Mouse (Mus musculus) stomach, postnatal 0 days (tissue): ENCODE measurements around the gene Tgds. TPM values are rescaled to one million over a fixed set of nuclear protein-coding genes. Genes with fewer than 3 reads are reported as not detected.
A peak's percentile ranks its signal among the peaks of the same experiment; 100 is the strongest.

Source experiments
- ATAC-seq: fragments of 200-750 bp; cut with Nextera tagmentation; 2 replicates; pipeline ENCODE4 v1.8.0; 2017; ENCODE audit not compliant: low FRiP score, low TSS enrichment
- DNase-seq: peaks from one replicate; pipeline ENCODE4 v3.0.0-alpha.2; 2016; ENCODE audit warnings: low spot score
- H3K27ac ChIP-seq: fragments of 300-500 bp; sonication (generic); replicated peaks from 2 replicates; pipeline ENCODE4 v1.5.1; 2014; ENCODE audit warnings: mild to moderate bottlenecking, control low read depth
- H3K27me3 ChIP-seq: fragments of 300-500 bp; sonication (generic); 2 replicates; pipeline ENCODE4 v1.6.1; 2014; ENCODE audit warnings: low read length; ENCODE audit not compliant: control insufficient read depth, insufficient read depth
- H3K36me3 ChIP-seq: fragments of 300-500 bp; sonication (generic); 2 replicates; pipeline ENCODE4 v1.6.1; 2014; ENCODE audit warnings: low read length, mixed read lengths; ENCODE audit not compliant: control insufficient read depth, insufficient read depth
- H3K4me1 ChIP-seq: fragments of 300-500 bp; sonication (generic); replicated peaks from 2 replicates; pipeline ENCODE4 v1.6.1; 2014; ENCODE audit warnings: antibody characterized with exemption; ENCODE audit not compliant: control insufficient read depth, insufficient read depth
- H3K4me2 ChIP-seq: fragments of 300-500 bp; sonication (generic); replicated peaks from 2 replicates; pipeline ENCODE4 v1.6.1; 2014; ENCODE audit warnings: low read depth, mild to moderate bottlenecking, control low read depth, moderate library complexity
- H3K4me3 ChIP-seq: fragments of 300-500 bp; sonication (generic); 2 replicates; pipeline ENCODE4 v1.5.1; 2014; ENCODE audit warnings: low read depth, low read length, control low read depth
- H3K9ac ChIP-seq: fragments of 300-500 bp; sonication (generic); 2 replicates; pipeline ENCODE4 v1.6.1; 2014; ENCODE audit warnings: mild to moderate bottlenecking, low read length, control low read depth, mixed read lengths
- H3K9me3 ChIP-seq: fragments of 300-500 bp; sonication (generic); 2 replicates; pipeline ENCODE4 v1.6.1; 2016; ENCODE audit warnings: low read length; ENCODE audit not compliant: control insufficient read depth
- CTCF ChIP-seq: IDR thresholded peaks from 2 replicates; pipeline ENCODE4 v1.5.1; 2016; ENCODE audit warnings: antibody characterized with exemption, low read depth, mild to moderate bottlenecking, moderate library complexity
- EP300 ChIP-seq: optimal IDR thresholded peaks from 2 replicates; pipeline ENCODE3; 2016; ENCODE audit warnings: antibody characterized with exemption
- WGBS: fragments of 180-500 bp; shearing (Covaris S2); extraction: QIAGEN DNeasy Blood & Tissue Kit; methylation state at CpG from one replicate; pipeline ENCODE4 v1.1.7; 2014; 5-methylcytosine and 5-hydroxymethylcytosine counted together
- polyA plus RNA-seq: library from polyadenylated mRNA; unstranded; fragments of >200 nt; fragmentation: Nextera tagmentation; extraction: Ambion mirVana; gene quantifications from 2 replicates; pipeline ENCODE4 v1.2.1, GENCODE M21; 2015

Tgds gene
- polyA plus RNA-seq, 1 experiment from 2014 or later: 21.5 TPM

DNA sequence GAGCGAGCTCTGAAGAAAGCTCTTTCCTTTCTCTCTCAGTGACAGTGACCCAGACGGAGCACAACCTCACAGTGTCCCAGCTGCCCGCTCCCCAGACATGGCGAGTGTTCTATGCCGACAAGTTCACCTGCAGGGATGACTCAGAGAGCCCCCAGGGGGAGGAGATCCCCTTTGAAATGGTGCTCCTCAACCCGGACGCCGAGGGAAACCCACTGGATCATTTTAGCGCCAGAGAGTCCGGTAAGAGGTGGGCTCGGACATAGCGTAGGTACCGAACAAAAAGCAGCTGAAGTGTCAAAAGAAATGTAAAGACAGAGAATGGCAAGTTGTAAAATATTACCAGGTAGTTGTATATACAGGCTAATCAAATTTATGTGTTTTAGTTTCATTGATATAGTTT, 15.5 kb upstream of the Tgds start:
- WGBS: 94% methylated on average over 13 of the region's 13 CpGs
- Histone ChIP-seq H3K4me1 (no peaks in the 10 kb centered on the region), H3K27me3 (no peaks in the 10 kb centered on the region), H3K36me3 (peaks cover 3% of the 10 kb centered on the region; the same call in 1 of the 2 replicates), H3K9me3 (no peaks in the 10 kb centered on the region), H3K9ac (no peak overlapping the region), H3K4me2 (no peak overlapping the region), H3K27ac (no peak overlapping the region), H3K4me3 (no peak overlapping the region)
- TF ChIP-seq CTCF (no peak), EP300 (no peak)
- ATAC-seq (no peak), DNase-seq (no peak)

DNA sequence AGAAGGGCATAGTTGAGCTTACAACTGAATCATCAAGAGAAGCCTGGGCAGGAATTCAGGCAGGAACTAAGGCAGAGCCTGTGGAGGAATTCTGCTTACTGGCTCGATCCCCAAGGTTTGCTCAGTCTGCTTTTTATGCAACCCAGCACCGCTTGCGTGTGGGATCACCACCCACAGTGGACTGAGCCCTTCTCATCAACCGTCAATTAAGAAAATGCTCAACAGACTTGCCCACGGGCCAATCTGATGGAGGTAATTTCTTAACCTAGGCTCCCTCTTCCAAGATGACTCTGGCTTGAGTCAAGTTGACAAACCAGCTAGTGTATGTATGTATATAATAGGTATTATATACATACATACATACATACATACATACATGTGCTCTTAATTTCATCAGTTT, 9.7 kb upstream of the Tgds start:
- H3K9ac ChIP-seq: no peak overlapping the region
- H3K36me3 ChIP-seq: peaks cover 9% of the 10 kb centered on the region
- no peak overlapping the region for H3K4me2 ChIP-seq
- no peak overlapping the region for H3K27ac ChIP-seq
- H3K4me1 ChIP-seq: no peaks in the 10 kb centered on the region
- 93% methylated on average over 5 of the region's 5 CpGs for WGBS
- ATAC-seq (no peak), DNase-seq (no peak)
- H3K9me3 ChIP-seq: no peaks in the 10 kb centered on the region
- no peak overlapping the region for H3K4me3 ChIP-seq
- no peaks in the 10 kb centered on the region for H3K27me3 ChIP-seq
- TF ChIP-seq CTCF: no peak
- TF ChIP-seq EP300: no peak

GRCm38 (mm10) chr14:118137487-118137886, 4.9 kb upstream of the Tgds start:
- Histone ChIP-seq H3K9me3 (no peaks in the 10 kb centered on the region), H3K9ac (peak overlapping the region; percentile 91), H3K36me3 (peaks cover 9% of the 10 kb centered on the region), H3K4me3 (peak overlapping the region; percentile 88), H3K4me2 (peak overlapping the region; percentile 90), H3K27me3 (no peaks in the 10 kb centered on the region), H3K4me1 (no peaks in the 10 kb centered on the region), H3K27ac (peak overlapping the region; percentile 71)
- TF ChIP-seq CTCF (no peak), EP300 (no peak)
- ATAC-seq (0 out of 2 replicates have a peak, but pooled peaks have one; percentile 36), DNase-seq (no peak)
- under 1% methylated on average over 13 of the region's 13 CpGs for WGBS

DNA sequence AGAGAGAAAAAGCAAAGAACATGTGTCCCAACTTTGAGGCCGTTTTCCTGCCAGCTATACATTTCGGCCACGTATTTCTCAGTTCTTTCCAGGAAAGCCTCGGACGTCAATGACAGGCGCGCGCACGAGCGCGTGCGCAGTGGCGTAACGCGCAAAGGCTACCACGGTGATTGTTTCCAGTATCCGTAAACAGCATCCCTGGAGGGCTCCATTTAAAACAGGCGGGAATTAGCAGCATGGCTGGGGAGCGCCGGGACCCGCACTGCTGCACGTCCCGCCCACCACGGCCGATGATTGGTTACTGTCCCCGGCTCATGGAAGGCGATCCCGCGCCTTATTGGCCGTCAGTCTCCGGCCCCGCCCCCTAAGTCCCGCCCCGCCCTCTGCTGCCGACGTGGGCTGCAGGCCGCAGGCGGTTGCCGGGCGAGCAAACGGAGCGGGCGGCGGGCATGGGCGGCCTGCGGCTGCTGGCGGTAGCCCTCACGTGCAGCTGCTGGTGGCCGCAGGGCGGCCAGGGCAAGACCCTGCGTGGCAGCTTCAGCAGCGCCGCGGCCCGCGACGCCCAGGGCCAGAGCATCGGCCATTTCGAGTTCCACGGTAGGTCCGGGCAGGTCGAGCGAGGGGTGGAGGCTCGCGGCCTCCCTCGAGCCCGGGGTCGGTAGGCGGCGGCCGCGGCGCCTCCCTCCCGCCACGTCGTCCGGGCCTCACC, 4.3 kb upstream of the Tgds start, which contains the start of gene Gpr180:
TSS of gene Gpr180 (plus strand) at position 415 of the 709 bp plus-strand sequence.
- ATAC-seq (peak; percentile 97), DNase-seq (peak; percentile 99)
- H3K27me3 ChIP-seq: no peaks in the 10 kb centered on the region
- peak within 1 kb of the TSS; percentile 91 for H3K9ac ChIP-seq
- H3K9me3 ChIP-seq: no peaks in the 10 kb centered on the region
- peak within 1 kb of the TSS; percentile 73 for H3K27ac ChIP-seq
- no peaks in the 10 kb centered on the region; the same call in 1 of the 2 replicates for H3K4me1 ChIP-seq
- TF ChIP-seq CTCF (no peak), EP300 (no peak)
- peaks cover 9% of the 10 kb centered on the region for H3K36me3 ChIP-seq
- peak within 1 kb of the TSS; percentile 88 for H3K4me3 ChIP-seq
- H3K4me2 ChIP-seq: peak within 1 kb of the TSS; percentile 90
- under 1% methylated on average over 58 of the region's 77 CpGs for WGBS

- DNase-seq (no peak), ATAC-seq (no peak)
- peak overlapping the region; percentile 69 for H3K4me2 ChIP-seq
- no peaks in the 10 kb centered on the region; the same call in 1 of the 2 replicates for H3K4me1 ChIP-seq
- H3K4me3 ChIP-seq: peak overlapping the region; percentile 76
- H3K27ac ChIP-seq: 0 out of 2 replicates have a peak overlapping the region, but pooled peaks have one; percentile 8
- H3K9ac ChIP-seq: peak overlapping the region; percentile 79
- no peaks in the 10 kb centered on the region for H3K9me3 ChIP-seq
- H3K36me3 ChIP-seq: no peaks in the 10 kb centered on the region
- no peak for TF ChIP-seq CTCF
- no peak for TF ChIP-seq EP300
- no peaks in the 10 kb centered on the region for H3K27me3 ChIP-seq
- WGBS: 10% methylated on average over 21 of the region's 21 CpGs
Observed at GRCm38 (mm10) chr14:118131931-118132641, 469 bp downstream of the Tgds start.

DNA sequence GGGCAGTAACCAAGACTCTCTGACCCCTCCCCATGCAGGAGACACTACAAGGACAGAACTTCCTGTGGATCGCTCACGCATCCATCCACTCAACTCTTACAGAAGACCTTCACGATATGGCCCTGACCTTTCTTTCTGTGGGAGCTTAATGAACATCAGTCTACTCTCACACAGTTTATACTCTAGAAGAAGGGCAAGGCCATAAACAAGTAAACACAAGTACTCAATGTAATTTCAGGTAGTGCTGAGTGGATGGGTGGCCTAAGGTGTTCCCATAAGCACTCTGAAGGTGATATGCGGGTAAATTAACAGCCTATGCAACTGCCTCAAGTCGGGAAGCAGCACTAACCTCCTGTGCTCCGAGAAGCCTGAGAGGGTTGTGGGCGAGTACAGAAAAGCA, 1.1 kb downstream of the Tgds start:
- peak overlapping the region; percentile 23; the same call in 1 of the 2 replicates for H3K9ac ChIP-seq
- TF ChIP-seq EP300 (no peak), CTCF (no peak)
- peak overlapping the region; percentile 76 for H3K4me3 ChIP-seq
- no peaks in the 10 kb centered on the region; the same call in 1 of the 2 replicates for H3K4me1 ChIP-seq
- 73% methylated on average over 7 of the region's 7 CpGs for WGBS
- H3K4me2 ChIP-seq: peak overlapping the region; percentile 69
- no peak overlapping the region for H3K27ac ChIP-seq
- ATAC-seq (no peak), DNase-seq (no peak)
- H3K27me3 ChIP-seq: no peaks in the 10 kb centered on the region
- H3K36me3 ChIP-seq: no peaks in the 10 kb centered on the region
- no peaks in the 10 kb centered on the region for H3K9me3 ChIP-seq
